Mouse (Mus musculus) lung, postnatal 4 days (tissue): ENCODE measurements around the gene Rassf10.

Experiments used
- DNase-seq, 2 experiments: peaks; one replicate each; pipeline ENCODE4 v3.0.0; 2021

The Rassf10 gene

GRCm38 (mm10) chr7:112966382-112966781 is 12.6 kb downstream of the Rassf10 start:
- DNase-seq: peak; percentile 34 to 51

- DNase-seq: no peak
Observed at GRCm38 (mm10) chr7:112966786-112967185, 13.0 kb downstream of the Rassf10 start.

GRCm38 (mm10) chr7:112983316-112983715 is 29.6 kb downstream of the Rassf10 start:
- no peak for DNase-seq

- DNase-seq: peak; percentile 30 to 54
Observed at GRCm38 (mm10) chr7:112984704-112985577, 31.2 kb downstream of the Rassf10 start.

GRCm38 (mm10) chr7:112985578-112985949 is 31.8 kb downstream of the Rassf10 start:
- DNase-seq: no peak

GRCm38 (mm10) chr7:112992928-112993327 is 39.2 kb downstream of the Rassf10 start:
- DNase-seq: peak in 1 of 2 experiments; percentile 28

GRCm38 (mm10) chr7:113003565-113004255 is 49.9 kb downstream of the Rassf10 start:
- no peak for DNase-seq

GRCm38 (mm10) chr7:113005726-113006125 is 52.0 kb downstream of the Rassf10 start:
- DNase-seq: no peak
